Mouse (Mus musculus) heart, postnatal 25 days (tissue): ENCODE measurements at regions not wholly inside any gene's neighbourhood (a gene's known extent, or its start where the extent isn't known, plus 50 kb on each side); places are given as distances from the start of the nearest gene placed in this dataset.
"Not testable (repeated sequence)": the region's sequence is repeated elsewhere in the genome, so short reads cannot be mapped to it uniquely, and the experiment has no call there.

Experiments used
- DNase-seq: peaks from one replicate; pipeline ENCODE4 v3.0.0; 2022; ENCODE audit warnings: low spot score
- intact Hi-C: fragments of 180-260 bp; cut with DNase I; formaldehyde crosslinking; loops from one replicate; pipeline ENCODE4 v1.15.1; 2025

DNA sequence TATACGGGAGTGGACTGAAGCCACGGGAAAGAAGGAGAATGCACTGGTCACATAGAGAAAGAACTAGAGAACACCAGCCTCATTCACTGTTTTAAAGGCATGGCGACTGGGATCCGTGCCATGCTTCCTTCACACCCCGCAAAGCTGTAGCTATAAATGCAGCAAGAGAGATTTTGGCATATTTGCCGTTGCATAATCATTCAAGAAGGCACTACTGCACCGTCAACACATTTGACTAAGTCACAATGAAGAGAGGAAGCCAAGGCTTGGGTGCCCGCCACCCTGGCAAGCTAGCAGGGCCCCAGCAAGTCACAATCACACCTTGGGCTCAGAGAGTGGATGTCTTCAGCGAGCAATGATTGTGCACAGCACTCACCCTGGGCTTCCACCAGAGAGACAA lies 167.1 kb downstream of the Dhx15 start:
- no peak for DNase-seq

DNA sequence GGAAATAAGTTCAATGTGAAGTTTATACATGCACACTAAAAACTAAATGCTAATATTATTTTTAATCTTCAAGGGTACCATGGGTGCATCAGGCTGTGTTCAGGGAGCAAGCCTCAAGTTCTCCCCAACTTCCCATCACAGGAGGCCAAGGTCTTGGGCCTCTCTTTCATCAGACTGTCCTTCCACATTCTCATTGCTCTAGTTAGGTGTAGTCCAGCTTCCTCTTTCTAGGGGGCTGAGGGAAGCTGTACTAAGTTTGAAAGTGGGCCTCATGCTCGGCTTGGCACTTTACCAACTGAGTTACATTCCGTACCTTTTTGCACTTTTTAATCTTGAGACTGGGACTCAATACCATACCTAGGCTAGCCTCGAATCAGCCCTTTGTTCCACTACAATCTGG lies 173.3 kb downstream of the Dhx15 start:
- DNase-seq = no peak
- intact Hi-C loops = no loop called here

More for the DNA sequence above, 167.1 kb downstream of the Dhx15 start:
- intact Hi-C loops = no loop called here

- intact Hi-C loops = no loop called here
- DNase-seq = no peak
Observed at GRCm38 (mm10) chr5:52015786-52016185, 174.5 kb downstream of the Dhx15 start.

- no peak for DNase-seq
- intact Hi-C loops = no loop called here
Observed at GRCm38 (mm10) chr5:52010426-52010825, 179.9 kb downstream of the Dhx15 start.

- DNase-seq = no peak
- intact Hi-C loops = no loop called here
Observed at GRCm38 (mm10) chr5:52008942-52009341, 181.4 kb downstream of the Dhx15 start.

DNA sequence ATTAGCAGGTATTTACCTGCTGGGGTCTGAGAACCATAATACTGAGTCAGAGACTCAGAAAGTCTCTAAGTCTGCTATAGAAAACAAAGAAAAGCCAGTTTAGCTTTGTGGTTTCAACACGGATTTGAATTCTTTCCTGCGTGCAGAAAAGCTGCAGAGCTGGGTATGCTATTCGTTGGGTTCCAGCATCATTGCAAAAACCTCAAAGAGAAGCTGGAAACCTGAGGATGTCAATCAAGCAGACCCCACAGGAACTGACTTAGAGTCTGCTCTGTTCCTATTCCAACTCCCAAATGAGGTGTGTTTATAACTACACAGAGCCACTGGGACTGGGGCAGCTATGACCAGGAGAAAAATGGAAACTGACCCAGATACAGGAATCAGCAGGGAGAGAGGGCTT lies 183.5 kb downstream of the Dhx15 start:
- intact Hi-C loops = no loop called here
- no peak for DNase-seq

DNA sequence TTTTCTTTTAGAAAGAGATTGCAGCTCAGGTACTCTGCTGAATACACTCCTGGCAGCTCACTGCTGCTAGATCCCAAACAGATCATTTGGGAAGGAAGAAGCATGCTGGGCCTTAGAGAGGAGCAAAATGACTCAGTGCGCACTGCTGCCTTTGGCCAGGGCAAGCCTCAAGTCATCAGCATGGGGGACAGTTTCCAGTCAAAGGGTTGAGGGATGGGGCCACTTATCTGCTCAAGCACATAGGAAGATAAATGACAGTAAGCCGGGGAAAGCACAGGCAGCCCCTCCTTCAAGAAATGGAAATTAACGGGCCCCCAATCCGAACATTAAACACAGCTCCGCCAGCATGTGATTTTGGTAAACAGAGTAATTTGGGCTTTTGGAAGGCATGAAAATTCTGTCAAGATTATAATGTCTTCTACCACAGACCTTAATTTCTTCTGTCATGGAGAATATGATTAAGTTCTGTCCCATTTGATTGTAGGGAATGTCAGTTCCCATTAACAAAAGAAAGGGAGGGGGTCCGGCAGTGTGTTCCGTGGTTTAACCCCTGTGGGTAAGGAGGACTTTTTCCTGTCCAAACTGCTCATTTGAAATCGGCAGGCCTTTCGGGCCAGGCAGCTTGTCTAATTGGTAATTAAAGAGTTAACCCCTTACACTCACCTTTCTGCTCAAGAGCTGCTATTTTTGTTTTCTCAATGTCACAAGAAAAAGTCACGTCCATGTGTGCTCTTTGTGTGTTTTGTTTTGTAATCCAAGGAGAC lies 199.3 kb downstream of the Dhx15 start:
- DNase-seq = no peak
- intact Hi-C loops = no loop called here

GRCm38 (mm10) chr5:51989396-51989795 lies 200.9 kb downstream of the Dhx15 start:
- DNase-seq = no peak
- intact Hi-C loops = no loop called here

- intact Hi-C loops = no loop called here
- no peak for DNase-seq
Observed at GRCm38 (mm10) chr5:51988913-51989312, 201.4 kb downstream of the Dhx15 start.

DNA sequence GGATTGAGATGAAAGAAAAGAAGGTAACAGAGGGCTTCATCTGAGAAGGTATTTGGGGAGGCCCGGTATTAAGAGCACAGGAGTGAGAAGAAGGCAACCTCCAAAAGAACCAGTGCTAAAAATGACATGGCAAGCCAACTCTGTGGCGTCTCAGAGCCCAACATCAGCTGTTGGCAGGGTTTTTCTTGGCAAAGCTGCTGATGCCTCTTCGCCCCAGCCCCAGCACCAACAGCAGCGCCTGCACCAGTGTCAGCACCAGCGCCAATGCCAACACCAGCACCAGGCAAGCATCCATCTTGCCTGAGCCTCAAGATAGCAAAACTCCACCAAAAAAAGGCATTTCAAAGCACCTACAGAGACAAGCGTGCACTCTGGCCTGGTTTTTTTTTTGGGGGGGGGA lies 205.3 kb downstream of the Dhx15 start:
- DNase-seq = no peak
- intact Hi-C loops = no loop called here

DNA sequence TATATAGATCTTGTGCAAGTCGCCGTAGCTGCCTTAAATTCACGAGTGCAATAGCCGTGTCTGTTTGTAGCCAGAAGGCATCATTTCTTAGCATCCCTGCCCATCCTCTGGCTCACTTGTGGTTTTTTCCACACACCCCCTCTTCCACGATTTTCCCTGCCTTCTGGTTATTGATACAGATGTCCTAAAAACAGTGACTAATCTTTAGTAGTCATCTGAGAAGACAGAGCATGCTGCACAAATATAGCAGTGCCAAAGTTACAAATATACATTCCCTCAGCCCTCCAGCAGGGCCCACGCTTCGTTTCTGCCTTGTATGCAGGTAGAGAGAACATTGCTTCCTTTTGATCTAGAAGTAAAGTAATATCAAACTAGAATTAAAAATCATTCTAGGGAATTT lies 207.5 kb downstream of the Dhx15 start:
- DNase-seq = no peak
- intact Hi-C loops = no loop called here

DNA sequence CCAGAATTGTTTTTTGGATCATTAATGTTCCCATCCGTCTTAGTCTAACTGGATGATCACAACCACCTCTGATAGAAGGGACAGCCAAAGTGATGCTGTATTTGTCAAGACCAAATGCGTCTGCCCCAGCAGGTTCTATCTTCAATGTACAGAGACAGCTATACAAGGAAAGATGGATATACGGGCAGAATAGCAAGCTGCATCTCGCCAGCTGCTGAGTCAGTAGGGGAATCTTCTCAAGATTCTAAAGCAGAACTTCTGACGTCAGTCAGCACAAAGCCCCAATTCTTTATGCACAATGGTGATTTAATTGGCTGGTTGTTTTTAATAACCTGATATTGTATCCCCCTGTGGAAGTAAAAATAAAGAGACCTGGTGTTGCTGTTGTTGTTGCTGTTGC lies 209.4 kb downstream of the Dhx15 start:
- no peak for DNase-seq
- intact Hi-C loops = no loop called here

DNA sequence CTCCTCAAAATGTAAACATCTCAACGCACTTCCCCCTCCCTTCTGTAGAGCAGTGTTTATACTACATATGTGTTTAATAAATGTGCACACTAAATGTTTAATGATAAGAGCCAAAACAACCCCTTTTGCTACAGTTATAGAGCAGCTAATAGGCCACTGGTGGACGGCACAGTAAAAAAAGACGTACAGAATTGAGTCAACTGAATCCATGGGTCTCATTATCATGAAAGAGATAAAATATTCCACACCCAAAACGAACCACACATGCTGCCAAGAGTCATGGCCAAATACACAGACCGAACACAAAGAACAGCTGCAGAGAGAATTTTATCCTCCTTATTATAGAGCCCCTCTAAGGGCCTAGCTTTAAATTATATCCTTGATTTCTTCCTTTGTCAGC lies 237.8 kb downstream of the Dhx15 start:
- intact Hi-C loops = no loop called here
- no peak for DNase-seq

DNA sequence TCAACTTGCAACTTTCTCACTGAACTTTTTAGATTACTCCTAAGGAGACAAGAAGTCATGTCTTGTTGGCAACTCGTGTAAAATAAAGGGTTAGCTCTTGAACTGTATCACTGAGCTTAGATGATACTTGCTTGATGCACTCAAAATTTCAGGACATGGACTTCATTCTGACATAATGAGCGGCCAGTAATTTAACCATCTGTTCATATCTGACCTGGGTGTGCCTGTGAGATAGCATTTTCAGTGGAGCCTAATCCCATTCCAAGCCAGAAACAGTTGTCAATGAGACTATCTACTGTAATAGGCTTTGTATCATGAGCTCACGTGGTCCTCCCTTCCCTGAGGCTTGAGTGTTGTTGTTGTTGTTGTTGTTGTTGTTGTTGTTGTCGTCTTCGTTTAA lies 240.3 kb downstream of the Dhx15 start:
- no peak for DNase-seq
- intact Hi-C loops = no loop called here

DNA sequence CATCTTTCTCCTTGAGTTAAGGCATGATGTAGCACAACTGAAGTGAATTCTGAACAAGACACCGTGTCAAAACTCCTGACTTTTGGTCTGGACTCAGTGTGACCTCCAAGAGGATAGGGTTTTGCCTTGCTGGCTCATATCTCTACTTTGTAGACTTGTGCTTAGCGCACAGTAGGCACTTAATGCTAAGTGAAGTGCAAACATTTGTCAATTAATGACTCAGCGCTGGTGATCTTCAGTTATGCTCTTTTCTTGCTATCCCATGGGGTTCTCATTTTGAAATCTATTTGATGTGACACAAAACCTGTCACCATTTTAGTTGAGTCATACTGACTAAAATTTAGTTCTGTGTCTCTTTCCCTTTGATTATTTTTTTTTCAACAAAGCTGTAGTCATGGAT lies 244.3 kb downstream of the Dhx15 start:
- intact Hi-C loops = no loop called here
- DNase-seq = no peak

DNA sequence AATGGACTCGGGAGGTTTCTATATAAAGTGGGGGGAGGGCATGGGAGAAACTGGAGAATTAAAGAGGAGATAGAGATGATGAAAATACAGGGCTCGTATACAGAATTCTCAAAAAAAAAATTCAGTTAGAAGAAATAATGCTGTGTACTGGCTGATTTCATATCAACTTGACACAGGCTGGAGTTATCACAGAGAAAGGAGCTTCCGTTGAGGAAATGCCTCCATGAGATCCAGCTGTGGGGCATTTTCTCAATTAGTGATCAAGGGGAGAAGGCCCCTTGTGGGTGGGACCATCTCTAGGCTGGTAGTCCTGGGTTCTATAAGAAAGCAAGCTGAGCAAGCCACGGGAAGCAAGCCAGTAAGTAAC lies 248.4 kb downstream of the Dhx15 start:
- intact Hi-C loops, DNase-seq: not testable (repeated sequence)

DNA sequence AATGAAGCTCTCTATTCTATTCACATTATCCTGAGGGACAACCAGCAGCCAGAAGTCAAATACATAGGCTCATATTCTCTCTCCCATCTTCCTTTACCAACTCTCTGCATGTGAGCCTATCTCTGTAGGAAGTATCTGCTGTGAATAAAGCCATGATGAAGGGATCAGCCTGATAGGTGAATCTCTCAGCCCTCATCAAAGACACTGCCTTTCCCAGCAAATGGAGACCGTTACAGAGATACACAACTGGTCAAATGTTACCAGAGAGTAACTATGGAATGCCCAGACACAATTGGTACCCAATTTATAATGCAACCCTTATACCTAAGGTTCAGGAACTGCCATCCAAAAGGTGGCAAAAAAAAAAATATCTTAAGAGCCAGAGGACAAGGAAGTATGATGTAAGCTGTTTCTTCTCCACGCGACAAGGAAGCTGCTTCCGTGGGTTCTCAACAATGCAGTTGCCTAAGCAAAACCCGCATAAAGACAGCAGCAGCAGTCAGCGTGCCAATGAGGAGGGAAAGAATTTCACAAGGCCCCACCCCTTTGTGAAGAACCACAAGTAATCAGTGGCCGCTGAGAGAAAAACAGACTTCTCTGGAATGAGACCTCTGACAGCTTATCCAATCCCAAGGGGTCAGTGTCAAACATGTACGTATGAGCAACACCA lies 248.9 kb downstream of the Dhx15 start:
- DNase-seq = no peak
- intact Hi-C loops = no loop called here

GRCm38 (mm10) chr5:51938845-51939244 lies 251.5 kb downstream of the Dhx15 start:
- intact Hi-C loops = no loop called here

GRCm38 (mm10) chr5:51937320-51937719 lies 253.0 kb downstream of the Dhx15 start:
- intact Hi-C loops = no loop called here
- DNase-seq = no peak

More at GRCm38 (mm10) chr5:51938845-51939244, 251.5 kb downstream of the Dhx15 start:
- no peak for DNase-seq

DNA sequence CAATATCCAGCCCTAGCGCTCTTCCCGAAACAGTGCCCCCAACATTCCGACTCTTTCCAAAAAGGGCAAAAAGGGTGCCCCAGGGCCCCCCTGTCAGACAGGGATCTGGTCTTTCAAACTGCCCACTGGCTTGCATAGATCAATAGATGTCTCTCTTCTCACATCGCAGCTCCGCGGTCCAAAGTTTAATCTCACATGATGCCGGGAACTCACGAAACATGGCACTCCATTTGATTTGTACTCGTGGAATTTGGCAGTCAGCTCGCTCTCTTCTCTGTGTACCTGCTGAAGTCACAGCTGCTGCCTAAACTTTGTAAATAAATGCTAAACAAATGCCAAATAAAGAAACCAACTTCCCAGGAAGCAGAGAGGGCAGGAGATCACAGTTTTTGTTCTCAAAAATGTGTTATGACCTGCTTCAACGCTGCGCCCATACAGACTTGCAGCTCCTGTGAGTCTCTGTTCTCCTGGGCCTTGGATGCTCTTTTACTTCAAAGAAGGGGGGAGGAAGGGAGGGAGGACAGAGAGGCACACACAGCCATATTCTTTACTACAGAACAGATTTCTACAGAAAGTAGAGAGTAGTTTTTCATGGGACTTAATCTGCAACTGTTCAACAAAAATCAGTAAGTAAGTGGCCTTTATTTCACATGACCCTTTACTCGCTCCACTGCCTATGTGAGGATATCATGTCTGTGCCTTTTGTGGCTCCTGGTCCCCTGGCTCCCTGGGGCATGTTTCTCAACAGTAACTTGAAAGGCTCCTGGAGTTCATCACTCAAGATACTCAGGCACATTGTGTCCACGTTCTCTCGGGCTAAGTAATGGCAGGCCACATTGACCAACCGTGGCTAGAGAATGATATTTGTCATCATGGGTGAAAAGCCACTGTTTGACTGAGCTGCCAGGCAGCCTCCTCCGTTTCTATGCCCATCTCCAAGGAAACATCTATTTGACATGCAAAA lies 254.6 kb downstream of the Dhx15 start:
- intact Hi-C loops = no loop called here
- no peak for DNase-seq

DNA sequence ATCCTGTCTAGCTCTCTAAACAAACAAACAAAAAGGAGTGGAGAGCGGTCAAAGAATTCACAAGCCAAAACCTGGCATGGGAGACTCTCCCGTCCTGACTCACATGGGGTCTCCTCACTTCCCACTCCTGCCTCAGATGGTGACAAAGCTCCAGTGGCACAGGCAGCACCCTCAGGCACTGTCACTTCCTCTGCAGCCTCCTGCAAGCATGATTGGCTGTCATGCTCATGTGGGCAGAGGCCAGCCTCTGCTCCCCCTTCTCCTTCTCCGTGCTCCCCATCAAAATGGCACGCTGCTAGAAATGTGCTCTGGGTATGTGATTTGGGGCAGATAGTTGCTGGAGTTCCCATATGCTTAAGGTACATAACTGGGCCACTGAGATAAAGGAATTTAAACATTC lies 255.4 kb downstream of the Dhx15 start:
- no peak for DNase-seq
- intact Hi-C loops = no loop called here
